Mouse (Mus musculus): ENCODE data around the gene Furin.

DNA sequence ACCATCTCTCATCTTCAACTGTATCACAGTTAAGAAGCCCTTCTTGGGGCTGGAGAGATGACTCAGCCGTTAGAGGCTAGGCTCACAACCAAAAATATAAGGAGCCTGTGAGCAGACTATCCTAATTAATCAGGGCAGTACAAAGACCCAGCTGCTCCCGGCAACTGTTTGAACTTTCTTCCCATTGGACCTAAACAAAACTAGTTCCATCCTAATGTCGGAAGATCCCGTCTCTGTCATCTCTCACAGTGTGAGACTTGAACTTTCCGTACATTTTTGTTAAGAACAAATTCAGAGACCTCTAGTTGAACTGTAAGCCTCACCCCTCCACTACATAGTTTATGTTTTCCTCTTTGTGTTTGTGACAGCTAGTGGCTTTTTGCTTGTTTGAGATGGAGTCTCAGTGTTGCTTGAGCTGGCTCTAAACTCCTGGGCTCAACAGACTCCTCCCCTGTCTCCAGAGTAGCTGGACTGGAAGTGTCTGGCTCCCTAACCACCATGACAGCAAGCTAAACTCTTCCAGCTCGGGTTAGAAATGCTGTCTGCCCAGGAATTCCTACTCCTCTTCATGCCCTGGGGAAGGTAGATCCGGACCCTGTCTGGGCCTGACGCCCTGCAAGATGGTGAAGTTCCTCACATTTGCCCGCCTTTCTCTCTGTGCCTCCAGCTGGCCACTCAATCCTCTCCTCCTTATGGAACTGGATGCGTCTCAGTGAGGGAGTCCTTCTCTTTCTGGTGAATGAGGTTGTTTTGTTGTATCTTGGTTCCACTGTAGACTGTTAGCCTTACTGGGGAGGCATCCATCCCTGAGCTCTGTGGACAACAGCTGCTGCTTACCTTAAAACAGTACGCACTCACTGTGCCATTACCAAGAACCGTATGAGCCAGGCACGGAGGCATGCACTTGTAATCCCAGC lies 57.3 kb downstream of the Furin start:
- TF ChIP-seq CTCF (IDR thresholded peaks at IDR 0.05; ENCODE audit: extremely low read depth, insufficient read depth, insufficient read length, insufficient replicate concordance) (no peak), POLR2A (IDR thresholded peaks at IDR 0.05; ENCODE audit: low read depth, low read length) (no peak)
